Mouse (Mus musculus) forebrain, embryonic 13.5 days (tissue): ENCODE data around the gene Clpsl2. TPM values are rescaled to one million over a fixed set of nuclear protein-coding genes. Genes with fewer than 3 reads are reported as not detected.

Experiments
- ATAC-seq: fragments of 200-750 bp; cut with Nextera tagmentation; 2 replicates; pipeline ENCODE4 v1.8.0; 2017
- H3K27ac ChIP-seq: fragments of 300-500 bp; sonication (generic); 2 replicates; pipeline ENCODE4 v1.5.1; 2015; ENCODE audit warnings: inconsistent platforms, mild to moderate bottlenecking, moderate library complexity
- H3K27me3 ChIP-seq: fragments of 300-500 bp; sonication (generic); 2 replicates; pipeline ENCODE4 v1.6.1; 2015; ENCODE audit warnings: mild to moderate bottlenecking, inconsistent platforms
- H3K36me3 ChIP-seq: fragments of 300-500 bp; sonication (generic); 2 replicates; pipeline ENCODE4 v1.6.1; 2015; ENCODE audit warnings: mild to moderate bottlenecking, inconsistent platforms; ENCODE audit not compliant: poor library complexity, severe bottlenecking
- H3K4me1 ChIP-seq: fragments of 300-500 bp; sonication (generic); 2 replicates; pipeline ENCODE4 v1.6.1; 2015; ENCODE audit warnings: inconsistent platforms
- H3K4me2 ChIP-seq: fragments of 300-500 bp; sonication (generic); 2 replicates; pipeline ENCODE4 v1.6.1; 2015; ENCODE audit warnings: inconsistent platforms, mild to moderate bottlenecking, moderate library complexity
- H3K4me3 ChIP-seq: fragments of 300-500 bp; sonication (generic); 2 replicates; pipeline ENCODE4 v1.5.1; 2015; ENCODE audit warnings: mild to moderate bottlenecking, inconsistent platforms
- H3K9ac ChIP-seq: fragments of 300-500 bp; sonication (generic); 2 replicates; pipeline ENCODE4 v1.6.1; 2015; ENCODE audit warnings: mild to moderate bottlenecking, inconsistent platforms
- H3K9me3 ChIP-seq: fragments of 300-500 bp; sonication (generic); replicated peaks from 2 replicates; pipeline ENCODE4 v1.6.1; 2016; ENCODE audit warnings: inconsistent platforms
- WGBS: fragments of 180-500 bp; shearing (Covaris S2); methylation state at CpG from one replicate; pipeline ENCODE4 v1.1.7; 2015; 5-methylcytosine and 5-hydroxymethylcytosine counted together
- polyA plus RNA-seq: library from polyadenylated mRNA; unstranded; fragments of >200 nt; fragmentation: Nextera tagmentation; extraction: Ambion mirVana; gene quantifications from 2 replicates; pipeline ENCODE4 v1.2.1, GENCODE M21; 2015

Clpsl2 gene
- polyA plus RNA-seq, 1 experiment from 2014 or later: not detected

- Histone ChIP-seq H3K9me3 (no peaks in the 10 kb centered on the region), H3K4me2 (no peak overlapping the region), H3K4me3 (no peak overlapping the region), H3K4me1 (peaks cover 27% of the 10 kb centered on the region), H3K9ac (no peak overlapping the region), H3K36me3 (no peaks in the 10 kb centered on the region), H3K27me3 (peaks cover 24% of the 10 kb centered on the region), H3K27ac (no peak overlapping the region)
- WGBS: 65% methylated on average over 7 of the region's 7 CpGs
- ATAC-seq: no peak
Observed at GRCm38 (mm10) chr17:28513844-28514243, 35.4 kb upstream of the Clpsl2 start.

GRCm38 (mm10) chr17:28514555-28514954, 34.7 kb upstream of the Clpsl2 start:
- 75% methylated on average over 5 of the region's 5 CpGs for WGBS
- H3K4me3 ChIP-seq: no peak overlapping the region

GRCm38 (mm10) chr17:28515431-28516341, 33.5 kb upstream of the Clpsl2 start:
- Histone ChIP-seq H3K4me3 (no peak overlapping the region), H3K4me2 (no peak overlapping the region), H3K27ac (no peak overlapping the region), H3K9ac (no peak overlapping the region), H3K9me3 (no peaks in the 10 kb centered on the region), H3K36me3 (no peaks in the 10 kb centered on the region), H3K4me1 (peaks cover 26% of the 10 kb centered on the region), H3K27me3 (peaks cover 22% of the 10 kb centered on the region)
- 76% methylated on average over 10 of the region's 10 CpGs for WGBS
- no peak for ATAC-seq

More at GRCm38 (mm10) chr17:28514555-28514954, 34.7 kb upstream of the Clpsl2 start:
- H3K9me3 ChIP-seq: no peaks in the 10 kb centered on the region
- H3K4me2 ChIP-seq: no peak overlapping the region
- H3K4me1 ChIP-seq: peaks cover 30% of the 10 kb centered on the region
- H3K27me3 ChIP-seq: peaks cover 24% of the 10 kb centered on the region
- no peaks in the 10 kb centered on the region for H3K36me3 ChIP-seq
- H3K9ac ChIP-seq: no peak overlapping the region
- ATAC-seq: no peak
- no peak overlapping the region for H3K27ac ChIP-seq

GRCm38 (mm10) chr17:28516881-28517280, 32.3 kb upstream of the Clpsl2 start:
- Histone ChIP-seq H3K4me2 (peak overlapping the region; percentile 72), H3K9me3 (no peaks in the 10 kb centered on the region), H3K9ac (no peak overlapping the region), H3K27ac (no peak overlapping the region), H3K4me3 (no peak overlapping the region), H3K36me3 (no peaks in the 10 kb centered on the region), H3K4me1 (peaks cover 23% of the 10 kb centered on the region), H3K27me3 (peaks cover 22% of the 10 kb centered on the region)
- WGBS: 80% methylated on average over 4 of the region's 4 CpGs
- ATAC-seq: no peak

- WGBS: under 1% methylated on average over 16 of the region's 16 CpGs
Observed at GRCm38 (mm10) chr17:28517441-28517955, 31.7 kb upstream of the Clpsl2 start, which contains the start of gene Fkbp5. Fkbp5 (minus strand) TSS chr17:28517527.

GRCm38 (mm10) chr17:28517956-28518614, 31.1 kb upstream of the Clpsl2 start:
- H3K9ac ChIP-seq: peak overlapping the region; percentile 64
- peak; percentile 76 for ATAC-seq
- no peaks in the 10 kb centered on the region for H3K36me3 ChIP-seq
- no peaks in the 10 kb centered on the region for H3K9me3 ChIP-seq
- H3K4me2 ChIP-seq: peak overlapping the region; percentile 72
- peaks cover 14% of the 10 kb centered on the region for H3K27me3 ChIP-seq
- WGBS: under 1% methylated on average over 30 of the region's 46 CpGs
- peak overlapping the region; percentile 47 for H3K4me3 ChIP-seq
- peak overlapping the region; percentile 79 for H3K27ac ChIP-seq
- peaks cover 28% of the 10 kb centered on the region for H3K4me1 ChIP-seq

More at GRCm38 (mm10) chr17:28517441-28517955, 31.7 kb upstream of the Clpsl2 start, which contains the start of gene Fkbp5:
- Histone ChIP-seq H3K4me3 (peak within 1 kb of the TSS; percentile 47), H3K9ac (peak within 1 kb of the TSS; percentile 64), H3K4me1 (peaks cover 28% of the 10 kb centered on the region), H3K36me3 (no peaks in the 10 kb centered on the region), H3K4me2 (peak within 1 kb of the TSS; percentile 72), H3K9me3 (no peaks in the 10 kb centered on the region), H3K27me3 (peaks cover 18% of the 10 kb centered on the region), H3K27ac (peak within 1 kb of the TSS; percentile 79)
- ATAC-seq: peak; percentile 50

GRCm38 (mm10) chr17:28518615-28519071, 30.6 kb upstream of the Clpsl2 start:
- WGBS: 31% methylated on average over 8 of the region's 8 CpGs
- Histone ChIP-seq H3K27ac (no peak overlapping the region), H3K4me1 (peaks cover 33% of the 10 kb centered on the region), H3K9ac (0 out of 2 replicates have a peak overlapping the region, but pooled peaks have one; percentile 64), H3K4me3 (peak overlapping the region; percentile 47), H3K27me3 (peaks cover 14% of the 10 kb centered on the region), H3K9me3 (no peaks in the 10 kb centered on the region), H3K36me3 (no peaks in the 10 kb centered on the region), H3K4me2 (peak overlapping the region; percentile 72)
- no peak for ATAC-seq

- H3K9ac ChIP-seq: no peak overlapping the region
- no peaks in the 10 kb centered on the region for H3K36me3 ChIP-seq
- no peak overlapping the region for H3K4me3 ChIP-seq
- 94% methylated on average over 3 of the region's 3 CpGs for WGBS
- no peak for ATAC-seq
- no peaks in the 10 kb centered on the region for H3K9me3 ChIP-seq
- peaks cover 25% of the 10 kb centered on the region for H3K27me3 ChIP-seq
- H3K4me2 ChIP-seq: no peak overlapping the region
- H3K4me1 ChIP-seq: peaks cover 36% of the 10 kb centered on the region
- H3K27ac ChIP-seq: no peak overlapping the region
Observed at GRCm38 (mm10) chr17:28519827-28520226, 29.4 kb upstream of the Clpsl2 start.

- H3K36me3 ChIP-seq: no peaks in the 10 kb centered on the region
- H3K27me3 ChIP-seq: peaks cover 23% of the 10 kb centered on the region
- no peak overlapping the region for H3K4me2 ChIP-seq
Observed at GRCm38 (mm10) chr17:28520561-28520960, 28.6 kb upstream of the Clpsl2 start.

GRCm38 (mm10) chr17:28521071-28521726, 28.0 kb upstream of the Clpsl2 start:
- WGBS: 71% methylated on average over 5 of the region's 5 CpGs
- Histone ChIP-seq H3K27me3 (peaks cover 23% of the 10 kb centered on the region), H3K9me3 (no peaks in the 10 kb centered on the region)

More at GRCm38 (mm10) chr17:28520561-28520960, 28.6 kb upstream of the Clpsl2 start:
- no peak overlapping the region for H3K27ac ChIP-seq
- no peaks in the 10 kb centered on the region for H3K9me3 ChIP-seq
- 81% methylated on average over 4 of the region's 4 CpGs for WGBS
- H3K4me3 ChIP-seq: no peak overlapping the region
- H3K9ac ChIP-seq: no peak overlapping the region
- no peak for ATAC-seq
- H3K4me1 ChIP-seq: peaks cover 36% of the 10 kb centered on the region

GRCm38 (mm10) chr17:28521920-28522319, 27.3 kb upstream of the Clpsl2 start:
- 31% methylated on average over 6 of the region's 6 CpGs for WGBS
- H3K27me3 ChIP-seq: peaks cover 23% of the 10 kb centered on the region
- peak overlapping the region; percentile 82; the same call in 1 of the 2 replicates for H3K9ac ChIP-seq
- ATAC-seq: no peak
- no peak overlapping the region for H3K27ac ChIP-seq
- H3K4me2 ChIP-seq: peak overlapping the region; percentile 89
- no peaks in the 10 kb centered on the region for H3K9me3 ChIP-seq
- no peaks in the 10 kb centered on the region for H3K36me3 ChIP-seq
- H3K4me1 ChIP-seq: peaks cover 36% of the 10 kb centered on the region
- peak overlapping the region; percentile 77 for H3K4me3 ChIP-seq

More at GRCm38 (mm10) chr17:28521071-28521726, 28.0 kb upstream of the Clpsl2 start:
- peak overlapping the region; percentile 89; the same call in 1 of the 2 replicates for H3K4me2 ChIP-seq
- ATAC-seq: no peak
- H3K27ac ChIP-seq: no peak overlapping the region
- no peaks in the 10 kb centered on the region for H3K36me3 ChIP-seq
- H3K4me3 ChIP-seq: no peak overlapping the region
- H3K4me1 ChIP-seq: peaks cover 36% of the 10 kb centered on the region
- no peak overlapping the region for H3K9ac ChIP-seq
